Mouse (Mus musculus): ENCODE results near the gene Cryl1. TPM values are rescaled to one million over a fixed set of nuclear protein-coding genes. Genes with fewer than 3 reads are reported as not detected.
A peak's percentile ranks its signal among the peaks of the same experiment; 100 is the strongest.

Gene Cryl1
- polyA plus RNA-seq, 1 experiment from 2014 or later: 8.8 TPM

- no peak overlapping the region for H3K27ac ChIP-seq (ENCODE audit: low read depth, low read length)
- no peaks in the 10 kb centered on the region for H3K36me3 ChIP-seq (ENCODE audit: control insufficient read depth, insufficient read depth, low read length)
- no peaks in the 10 kb centered on the region for H3K27me3 ChIP-seq (ENCODE audit: control insufficient read depth, insufficient read depth, low read length)
- H3K4me1 ChIP-seq (replicated peaks; ENCODE audit: control insufficient read depth, insufficient read depth, low read length): no peaks in the 10 kb centered on the region; the same call in 1 of the 2 replicates
- no peak overlapping the region for H3K4me2 ChIP-seq (replicated peaks; ENCODE audit: low read depth, low read length)
- no peaks in the 10 kb centered on the region; the same call in 1 of the 2 replicates for H3K9me3 ChIP-seq (ENCODE audit: control insufficient read depth, low read length)
- DNase-seq (ENCODE audit: low spot score) (peak; percentile 38), ATAC-seq (ENCODE audit: low FRiP score) (no peak)
- WGBS: 33% methylated on average over 15 of the region's 15 CpGs
- H3K9ac ChIP-seq (ENCODE audit: low read depth, low read length): no peak overlapping the region
- H3K4me3 ChIP-seq (ENCODE audit: low read depth, low read length): no peak overlapping the region
Measured at GRCm38 (mm10) chr14:57343057-57343750, 55.1 kb downstream of the Cryl1 start.

GRCm38 (mm10) chr14:57342316-57343055 lies 55.8 kb downstream of the Cryl1 start:
- no peaks in the 10 kb centered on the region for H3K4me1 ChIP-seq (replicated peaks; ENCODE audit: control insufficient read depth, insufficient read depth, low read length)
- H3K27me3 ChIP-seq (ENCODE audit: control insufficient read depth, insufficient read depth, low read length): no peaks in the 10 kb centered on the region
- 65% methylated on average over 6 of the region's 6 CpGs for WGBS
- no peak for DNase-seq (ENCODE audit: low spot score)
- H3K27ac ChIP-seq (ENCODE audit: low read depth, low read length): no peak overlapping the region
- no peaks in the 10 kb centered on the region for H3K36me3 ChIP-seq (ENCODE audit: control insufficient read depth, insufficient read depth, low read length)
- no peak overlapping the region for H3K9ac ChIP-seq (ENCODE audit: low read depth, low read length)
- no peak overlapping the region for H3K4me2 ChIP-seq (replicated peaks; ENCODE audit: low read depth, low read length)
- no peak for ATAC-seq (ENCODE audit: low FRiP score)
- H3K9me3 ChIP-seq (ENCODE audit: control insufficient read depth, low read length): no peaks in the 10 kb centered on the region; the same call in 1 of the 2 replicates
- H3K4me3 ChIP-seq (ENCODE audit: low read depth, low read length): no peak overlapping the region

DNA sequence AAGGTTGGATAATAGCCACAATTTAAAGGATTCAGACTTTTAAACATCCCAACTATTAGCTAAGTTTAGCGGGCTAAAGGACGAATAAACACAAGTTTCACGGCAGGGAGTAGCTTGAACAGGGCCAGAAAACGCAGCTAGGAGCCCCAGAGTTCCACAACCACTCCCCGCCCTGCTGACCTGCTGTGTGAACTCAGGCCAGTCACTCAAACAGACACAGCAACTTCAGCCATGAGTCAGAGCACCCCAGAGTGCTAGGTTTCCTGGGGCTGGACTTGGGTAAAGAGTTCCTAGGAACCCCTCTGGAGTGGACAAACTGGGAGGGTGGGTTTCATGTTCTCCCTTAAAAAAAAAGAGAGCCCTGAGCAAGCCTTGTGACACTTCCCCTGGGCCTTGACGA lies 59.7 kb downstream of the Cryl1 start:
- 43% methylated on average over 6 of the region's 6 CpGs for WGBS
- Histone ChIP-seq H3K4me3 (ENCODE audit: low read depth, low read length) (no peak overlapping the region), H3K27ac (ENCODE audit: low read depth, low read length) (no peak overlapping the region), H3K4me2 (replicated peaks; ENCODE audit: low read depth, low read length) (no peak overlapping the region), H3K9ac (ENCODE audit: low read depth, low read length) (no peak overlapping the region), H3K4me1 (replicated peaks; ENCODE audit: control insufficient read depth, insufficient read depth, low read length) (no peaks in the 10 kb centered on the region), H3K9me3 (ENCODE audit: control insufficient read depth, low read length) (no peaks in the 10 kb centered on the region), H3K36me3 (ENCODE audit: control insufficient read depth, insufficient read depth, low read length) (no peaks in the 10 kb centered on the region), H3K27me3 (ENCODE audit: control insufficient read depth, insufficient read depth, low read length) (no peaks in the 10 kb centered on the region)
- ATAC-seq (ENCODE audit: low FRiP score) (no peak), DNase-seq (ENCODE audit: low spot score) (no peak)

DNA sequence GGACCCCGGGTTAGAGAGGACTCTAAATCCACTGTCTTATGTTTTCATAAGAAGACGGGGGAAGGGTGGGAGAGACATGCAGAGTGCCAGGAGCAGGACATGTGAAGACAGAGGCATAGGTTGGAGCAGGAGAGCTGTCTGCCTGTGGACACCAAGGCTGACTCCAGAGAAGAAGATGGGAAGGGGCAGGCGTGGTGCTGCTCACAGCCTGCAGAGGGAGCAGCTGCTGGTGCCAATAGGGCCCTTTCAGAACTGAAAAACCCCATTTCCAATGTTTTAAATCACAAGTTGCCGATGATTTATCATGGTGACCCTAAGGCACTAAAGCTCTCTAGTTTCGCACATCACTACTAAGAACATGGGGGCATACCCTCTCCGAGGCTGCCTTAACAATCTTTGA lies 63.5 kb downstream of the Cryl1 start:
- Histone ChIP-seq H3K4me1 (replicated peaks; ENCODE audit: control insufficient read depth, insufficient read depth, low read length) (no peaks in the 10 kb centered on the region), H3K36me3 (ENCODE audit: control insufficient read depth, insufficient read depth, low read length) (no peaks in the 10 kb centered on the region), H3K9ac (ENCODE audit: low read depth, low read length) (no peak overlapping the region), H3K9me3 (ENCODE audit: control insufficient read depth, low read length) (no peaks in the 10 kb centered on the region), H3K27me3 (ENCODE audit: control insufficient read depth, insufficient read depth, low read length) (no peaks in the 10 kb centered on the region), H3K4me3 (ENCODE audit: low read depth, low read length) (no peak overlapping the region), H3K4me2 (replicated peaks; ENCODE audit: low read depth, low read length) (no peak overlapping the region), H3K27ac (ENCODE audit: low read depth, low read length) (no peak overlapping the region)
- 73% methylated on average over 6 of the region's 6 CpGs for WGBS
- ATAC-seq (ENCODE audit: low FRiP score): no peak
- DNase-seq (ENCODE audit: low spot score): no peak

GRCm38 (mm10) chr14:57332503-57332902 lies 65.8 kb downstream of the Cryl1 start:
- no peaks in the 10 kb centered on the region for H3K9me3 ChIP-seq (ENCODE audit: control insufficient read depth, low read length)
- no peaks in the 10 kb centered on the region for H3K27me3 ChIP-seq (ENCODE audit: control insufficient read depth, insufficient read depth, low read length)
- 86% methylated on average over 8 of the region's 8 CpGs for WGBS
- H3K4me3 ChIP-seq (ENCODE audit: low read depth, low read length): no peak overlapping the region
- no peaks in the 10 kb centered on the region for H3K4me1 ChIP-seq (replicated peaks; ENCODE audit: control insufficient read depth, insufficient read depth, low read length)
- H3K36me3 ChIP-seq (ENCODE audit: control insufficient read depth, insufficient read depth, low read length): no peaks in the 10 kb centered on the region
- ATAC-seq (ENCODE audit: low FRiP score) (no peak), DNase-seq (ENCODE audit: low spot score) (no peak)
- H3K27ac ChIP-seq (ENCODE audit: low read depth, low read length): no peak overlapping the region
- H3K9ac ChIP-seq (ENCODE audit: low read depth, low read length): no peak overlapping the region
- H3K4me2 ChIP-seq (replicated peaks; ENCODE audit: low read depth, low read length): no peak overlapping the region

- no peak overlapping the region for H3K27ac ChIP-seq (ENCODE audit: low read depth, low read length)
- H3K4me2 ChIP-seq (replicated peaks; ENCODE audit: low read depth, low read length): no peak overlapping the region
- H3K36me3 ChIP-seq (ENCODE audit: control insufficient read depth, insufficient read depth, low read length): no peaks in the 10 kb centered on the region
- DNase-seq (ENCODE audit: low spot score) (no peak), ATAC-seq (ENCODE audit: low FRiP score) (no peak)
- no peak overlapping the region for H3K9ac ChIP-seq (ENCODE audit: low read depth, low read length)
- H3K27me3 ChIP-seq (ENCODE audit: control insufficient read depth, insufficient read depth, low read length): no peaks in the 10 kb centered on the region
- 81% methylated on average over 10 of the region's 10 CpGs for WGBS
- H3K4me1 ChIP-seq (replicated peaks; ENCODE audit: control insufficient read depth, insufficient read depth, low read length): no peaks in the 10 kb centered on the region
- no peak overlapping the region for H3K4me3 ChIP-seq (ENCODE audit: low read depth, low read length)
- H3K9me3 ChIP-seq (ENCODE audit: control insufficient read depth, low read length): no peaks in the 10 kb centered on the region
Measured at GRCm38 (mm10) chr14:57331097-57331496, 67.2 kb downstream of the Cryl1 start.

- no peak for DNase-seq (ENCODE audit: low spot score)
- Histone ChIP-seq H3K9ac (ENCODE audit: low read depth, low read length) (no peak overlapping the region), H3K27me3 (ENCODE audit: control insufficient read depth, insufficient read depth, low read length) (no peaks in the 10 kb centered on the region), H3K4me2 (replicated peaks; ENCODE audit: low read depth, low read length) (no peak overlapping the region), H3K4me3 (ENCODE audit: low read depth, low read length) (no peak overlapping the region), H3K27ac (ENCODE audit: low read depth, low read length) (no peak overlapping the region), H3K9me3 (ENCODE audit: control insufficient read depth, low read length) (no peaks in the 10 kb centered on the region), H3K36me3 (ENCODE audit: control insufficient read depth, insufficient read depth, low read length) (no peaks in the 10 kb centered on the region), H3K4me1 (replicated peaks; ENCODE audit: control insufficient read depth, insufficient read depth, low read length) (no peaks in the 10 kb centered on the region)
- ATAC-seq (ENCODE audit: low FRiP score): no peak
- 92% methylated on average over 15 of the region's 15 CpGs for WGBS
Measured at GRCm38 (mm10) chr14:57329600-57329999, 68.7 kb downstream of the Cryl1 start.

- Histone ChIP-seq H3K27me3 (ENCODE audit: control insufficient read depth, insufficient read depth, low read length) (no peaks in the 10 kb centered on the region), H3K4me2 (replicated peaks; ENCODE audit: low read depth, low read length) (no peak overlapping the region), H3K4me3 (ENCODE audit: low read depth, low read length) (no peak overlapping the region), H3K27ac (ENCODE audit: low read depth, low read length) (no peak overlapping the region), H3K36me3 (ENCODE audit: control insufficient read depth, insufficient read depth, low read length) (no peaks in the 10 kb centered on the region), H3K9ac (ENCODE audit: low read depth, low read length) (no peak overlapping the region), H3K4me1 (replicated peaks; ENCODE audit: control insufficient read depth, insufficient read depth, low read length) (no peaks in the 10 kb centered on the region), H3K9me3 (ENCODE audit: control insufficient read depth, low read length) (no peaks in the 10 kb centered on the region)
- DNase-seq (ENCODE audit: low spot score) (no peak), ATAC-seq (ENCODE audit: low FRiP score) (no peak)
- 79% methylated on average over 6 of the region's 6 CpGs for WGBS
Measured at GRCm38 (mm10) chr14:57326771-57327170, 71.6 kb downstream of the Cryl1 start.

DNA sequence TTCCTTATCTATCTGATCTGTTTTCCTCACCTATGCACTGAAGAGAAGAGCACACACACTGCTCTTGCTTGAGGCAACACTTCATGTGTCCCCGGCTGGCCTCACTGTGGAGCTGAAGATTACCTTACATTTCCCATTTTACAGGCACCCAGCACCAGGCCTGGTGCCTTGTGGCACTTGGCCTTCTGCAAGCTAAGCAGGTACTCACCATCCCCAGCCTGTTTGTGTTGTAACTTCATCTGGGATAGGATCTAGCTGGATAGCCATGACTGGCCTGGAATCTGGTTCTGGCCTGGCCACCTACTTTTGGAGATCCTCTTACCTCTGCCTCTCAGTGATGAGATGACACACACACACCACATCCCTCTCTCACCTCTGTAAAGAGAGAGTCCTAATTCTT lies 79.5 kb downstream of the Cryl1 start:
- 83% methylated on average over 1 of the region's 1 CpGs for WGBS
- no peak for ATAC-seq (ENCODE audit: low FRiP score)

More for the DNA sequence above, 79.5 kb downstream of the Cryl1 start:
- Histone ChIP-seq H3K4me1 (replicated peaks; ENCODE audit: control insufficient read depth, insufficient read depth, low read length) (no peaks in the 10 kb centered on the region), H3K36me3 (ENCODE audit: control insufficient read depth, insufficient read depth, low read length) (no peaks in the 10 kb centered on the region), H3K4me2 (replicated peaks; ENCODE audit: low read depth, low read length) (no peak overlapping the region), H3K9me3 (ENCODE audit: control insufficient read depth, low read length) (no peaks in the 10 kb centered on the region), H3K9ac (ENCODE audit: low read depth, low read length) (no peak overlapping the region), H3K27me3 (ENCODE audit: control insufficient read depth, insufficient read depth, low read length) (no peaks in the 10 kb centered on the region), H3K4me3 (ENCODE audit: low read depth, low read length) (no peak overlapping the region), H3K27ac (ENCODE audit: low read depth, low read length) (no peak overlapping the region)
- DNase-seq (ENCODE audit: low spot score): no peak
